Mouse (Mus musculus) lung, postnatal 4 days (tissue): ENCODE measurements around the gene Pi16.

ENCODE experiments used
- DNase-seq, 2 experiments: peaks; one replicate each; pipeline ENCODE4 v3.0.0; 2021

The Pi16 gene

DNA sequence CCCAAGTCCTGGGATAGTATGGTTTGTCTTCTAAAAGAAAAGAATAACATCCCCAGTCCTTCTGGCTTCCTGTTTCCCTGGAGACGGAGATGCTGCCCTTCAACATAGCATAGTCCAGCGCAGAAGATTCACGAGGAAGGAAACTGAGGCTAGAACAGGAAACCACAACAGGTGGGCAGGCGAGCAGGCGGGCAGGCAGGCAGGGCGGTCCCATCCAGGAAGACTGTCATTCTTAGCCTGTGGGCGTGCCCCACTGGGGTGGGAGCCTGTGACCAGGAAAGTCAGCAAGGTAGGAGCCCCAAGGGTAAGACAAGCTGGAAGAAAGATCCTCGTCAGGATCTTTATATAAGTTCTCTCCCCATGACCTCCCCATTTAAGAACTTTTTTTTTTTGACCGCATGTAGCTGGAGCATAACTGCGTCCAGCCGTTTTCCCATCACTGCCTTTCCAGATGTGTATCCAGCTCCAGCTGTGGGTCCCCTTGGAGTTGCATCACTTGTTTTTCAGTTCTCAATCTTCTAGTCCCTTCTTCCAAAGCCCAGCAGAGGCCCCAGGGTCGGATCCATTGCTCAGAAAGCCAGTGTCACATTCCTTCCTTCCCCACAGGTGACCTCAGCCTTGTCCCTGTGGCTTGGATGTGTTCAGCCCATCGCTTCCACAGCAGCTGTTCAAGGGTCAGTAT, 13.0 kb upstream of the Pi16 start:
- peak; percentile 23 to 50 for DNase-seq

- peak; percentile 48 to 67 for DNase-seq
Measured at GRCm38 (mm10) chr17:29305058-29305806, 12.2 kb upstream of the Pi16 start.

DNA sequence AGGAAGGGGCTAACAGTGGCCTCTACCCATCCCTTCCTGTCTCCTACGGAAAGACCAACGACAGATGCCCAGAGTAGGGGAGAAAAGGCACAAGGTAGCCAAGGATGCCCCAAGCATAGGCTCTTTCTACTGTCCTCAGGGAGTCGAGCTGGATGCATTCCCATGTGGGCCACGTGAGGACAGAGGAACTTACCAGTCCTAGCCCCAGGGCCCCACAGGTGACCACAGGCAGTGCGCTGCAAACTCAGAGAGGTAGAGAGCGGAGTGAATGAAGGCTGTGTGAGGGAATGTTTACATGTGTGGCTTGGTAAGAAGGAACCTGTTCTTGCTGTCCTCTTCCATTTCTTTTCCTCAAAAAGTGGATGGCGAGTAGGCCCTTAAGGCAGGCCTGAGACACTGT, 11.6 kb upstream of the Pi16 start:
- DNase-seq = no peak

- DNase-seq = no peak
Measured at GRCm38 (mm10) chr17:29310056-29310623, 7.3 kb upstream of the Pi16 start.

GRCm38 (mm10) chr17:29311602-29312001, 5.9 kb upstream of the Pi16 start:
- no peak for DNase-seq

DNA sequence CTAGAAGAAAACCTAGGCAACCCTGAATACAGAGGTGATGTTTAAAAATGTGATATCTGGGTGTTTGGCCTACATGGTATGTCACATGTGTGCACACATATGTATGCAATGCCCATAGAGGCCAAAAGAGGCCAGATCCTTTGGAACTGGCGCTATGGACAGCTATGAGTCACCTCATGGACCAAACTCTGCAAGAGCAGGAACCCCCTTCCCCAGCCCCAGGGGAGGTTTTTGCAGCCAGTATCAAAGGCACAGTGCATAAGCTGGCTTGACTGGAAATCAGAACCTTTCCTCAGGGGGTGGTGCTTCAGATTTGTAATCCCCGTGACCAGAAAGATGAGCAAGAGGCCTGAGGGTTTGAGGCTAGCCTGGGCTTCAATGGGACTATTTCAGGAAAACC, 5.4 kb upstream of the Pi16 start:
- no peak for DNase-seq

DNA sequence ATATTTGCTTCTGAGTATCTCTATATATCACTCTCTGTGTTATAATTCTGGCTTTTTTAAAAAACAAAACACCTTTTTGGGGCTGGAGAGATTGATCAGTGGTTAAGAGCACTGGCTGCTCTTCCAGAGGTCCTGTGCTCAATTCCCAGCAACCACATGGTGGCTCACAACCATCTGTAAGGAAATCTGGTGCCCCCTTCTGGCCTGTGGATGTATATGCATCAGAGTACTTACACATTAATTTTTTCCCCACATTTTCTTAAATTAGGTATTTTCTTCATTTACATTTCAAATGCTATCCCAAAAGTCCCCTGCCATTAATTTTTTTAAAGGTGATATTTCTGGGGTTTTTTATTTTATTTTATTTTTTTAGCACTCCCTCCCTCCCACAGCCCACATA, 4.2 kb upstream of the Pi16 start:
- DNase-seq = no peak

DNA sequence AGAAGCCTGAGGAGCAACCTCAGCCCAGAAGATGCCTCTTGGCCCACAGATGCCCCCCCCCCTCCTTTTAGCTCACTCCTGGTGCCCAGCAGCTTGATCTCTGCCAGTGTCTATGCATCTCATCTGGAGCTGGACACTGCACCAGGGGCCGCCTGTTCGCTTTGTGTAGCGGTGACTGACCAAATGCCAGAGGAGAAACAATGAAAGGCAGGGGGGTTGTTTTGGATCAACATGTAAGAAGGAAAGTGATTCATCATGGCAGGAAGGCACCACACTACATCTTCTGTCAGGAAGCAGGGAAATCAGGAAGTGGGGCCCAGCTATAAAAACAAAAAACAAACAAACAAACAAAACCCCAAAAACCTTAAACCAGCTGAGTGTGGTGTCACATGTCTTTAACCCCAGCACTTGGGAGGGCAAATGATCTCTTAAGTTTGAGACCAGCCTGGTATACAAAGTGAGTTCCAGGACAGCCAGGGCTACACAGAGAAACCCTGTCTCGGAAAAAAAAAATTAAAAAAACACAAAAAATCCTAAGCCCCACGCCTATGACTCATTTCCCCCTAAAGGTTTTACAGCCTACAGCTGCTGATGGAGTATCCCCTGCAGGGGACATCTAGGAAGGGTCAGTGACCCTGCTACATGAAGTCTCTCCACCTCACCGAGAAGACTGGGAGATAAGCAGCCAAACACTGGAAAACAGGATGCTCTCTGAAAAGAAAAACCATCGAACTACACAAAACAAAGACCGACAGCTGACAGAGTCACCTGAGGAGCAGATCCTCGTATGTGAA, 1.6 kb upstream of the Pi16 start:
- no peak for DNase-seq

GRCm38 (mm10) chr17:29316891-29317290, 589 bp upstream of the Pi16 start:
- no peak for DNase-seq

DNA sequence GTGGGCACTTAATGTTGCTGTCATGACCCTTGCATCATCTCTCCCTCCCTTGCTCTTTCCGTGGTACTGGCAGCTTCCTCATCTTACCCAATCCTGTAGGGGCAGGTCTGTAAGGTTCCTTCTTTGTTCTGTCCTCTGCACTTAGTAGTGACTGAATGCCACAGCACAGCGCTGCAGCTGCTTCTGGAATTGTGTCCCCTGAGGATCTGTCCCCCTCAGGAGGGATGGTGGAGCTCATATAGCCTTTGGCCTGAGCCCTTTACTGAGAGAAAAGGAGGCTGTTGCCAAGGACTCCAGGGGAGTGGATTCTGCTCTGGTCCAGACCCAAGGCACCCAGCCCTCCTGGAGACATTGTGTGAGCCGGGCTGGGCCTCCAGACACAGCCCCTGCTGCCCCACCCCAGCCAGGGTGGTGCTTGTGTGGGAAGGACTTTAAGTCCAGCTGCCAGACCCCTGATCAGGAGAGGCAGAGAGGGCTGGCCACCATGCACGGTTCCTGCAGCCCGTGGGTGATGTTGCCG, 1.3 kb downstream of the Pi16 start:
- no peak for DNase-seq

GRCm38 (mm10) chr17:29319476-29319875, 2.0 kb downstream of the Pi16 start:
- no peak for DNase-seq

GRCm38 (mm10) chr17:29319881-29320639, 2.6 kb downstream of the Pi16 start:
- no peak for DNase-seq

DNA sequence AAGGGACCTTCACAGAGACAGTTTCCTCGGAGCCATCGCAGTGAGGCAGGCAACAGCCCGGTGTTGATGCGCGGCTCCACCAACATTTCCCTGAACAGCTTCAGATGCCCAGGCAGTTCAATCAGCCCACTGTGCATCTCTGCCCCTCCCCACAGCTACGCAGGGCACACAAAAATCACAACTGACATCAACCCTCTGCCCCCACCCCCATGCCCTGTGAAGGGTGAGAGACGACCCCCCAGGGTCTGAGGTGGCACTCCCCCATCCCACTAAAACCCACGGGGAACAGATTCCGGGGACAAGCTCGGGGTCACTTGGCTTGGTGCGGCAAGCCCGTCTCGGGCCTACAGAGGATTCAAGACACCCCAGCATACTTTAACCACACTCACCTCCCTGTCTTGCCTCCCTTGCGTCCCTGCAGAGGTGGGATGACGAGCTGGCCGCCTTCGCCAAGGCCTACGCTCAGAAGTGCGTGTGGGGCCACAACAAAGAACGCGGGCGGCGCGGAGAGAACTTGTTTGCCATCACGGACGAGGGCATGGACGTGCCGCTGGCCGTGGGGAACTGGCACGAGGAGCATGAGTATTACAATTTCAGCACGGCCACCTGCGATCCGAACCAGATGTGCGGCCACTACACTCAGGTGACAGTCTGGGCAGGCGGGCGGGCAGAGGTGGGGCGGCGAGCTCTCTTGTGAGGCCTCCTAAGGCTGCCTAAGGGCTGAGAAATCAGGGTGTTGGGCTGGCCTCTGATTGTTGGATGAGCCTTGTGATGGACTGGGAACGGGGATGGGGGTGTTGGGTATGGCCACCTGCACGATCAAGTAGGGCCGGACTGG, 4.5 kb downstream of the Pi16 start:
- DNase-seq = no peak

DNA sequence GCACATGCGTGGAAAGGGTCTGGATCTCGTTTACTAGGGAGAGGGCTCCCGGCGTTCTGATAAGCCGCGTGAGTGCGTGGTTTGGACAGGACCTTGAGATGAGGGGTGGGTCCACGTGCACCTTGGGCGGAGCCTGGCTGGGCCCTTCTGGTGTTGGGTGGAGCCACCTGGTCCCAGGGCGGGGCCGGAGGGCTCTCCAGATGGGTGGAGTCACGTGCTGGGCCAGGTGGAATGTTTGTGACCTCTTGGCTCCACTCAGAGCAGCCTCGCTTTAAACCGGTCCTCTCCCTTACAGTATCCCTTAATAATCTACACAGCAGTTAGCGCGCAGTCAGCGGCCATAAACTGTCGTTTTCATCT, 5.1 kb downstream of the Pi16 start:
- peak; percentile 84 to 91 for DNase-seq

- DNase-seq = no peak
Measured at GRCm38 (mm10) chr17:29323625-29324024, 6.1 kb downstream of the Pi16 start.

- no peak for DNase-seq
Measured at GRCm38 (mm10) chr17:29325831-29326230, 8.4 kb downstream of the Pi16 start.

- DNase-seq = peak; percentile 54 to 72
Measured at GRCm38 (mm10) chr17:29326531-29327529, 9.3 kb downstream of the Pi16 start.

DNA sequence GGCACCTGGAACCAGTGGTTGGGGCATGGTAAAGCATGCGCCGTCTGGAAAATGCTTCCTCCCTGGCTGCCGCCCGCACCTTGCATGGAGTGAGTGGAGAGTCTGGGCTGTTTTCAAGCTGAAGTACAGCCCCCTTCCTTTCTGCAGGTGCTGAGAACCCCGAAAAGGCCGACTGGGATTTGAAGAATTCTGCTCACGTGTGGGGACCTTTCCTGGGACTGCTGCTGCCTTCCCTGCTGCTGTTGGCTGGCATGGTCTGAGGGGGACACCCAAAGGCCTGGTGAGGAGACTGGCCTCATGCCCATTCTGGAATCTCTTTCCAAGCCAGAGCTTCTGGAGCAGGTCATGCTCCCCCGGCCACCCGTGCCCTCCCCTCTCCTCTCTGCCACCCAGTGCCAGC, 10.2 kb downstream of the Pi16 start:
- DNase-seq = no peak

DNA sequence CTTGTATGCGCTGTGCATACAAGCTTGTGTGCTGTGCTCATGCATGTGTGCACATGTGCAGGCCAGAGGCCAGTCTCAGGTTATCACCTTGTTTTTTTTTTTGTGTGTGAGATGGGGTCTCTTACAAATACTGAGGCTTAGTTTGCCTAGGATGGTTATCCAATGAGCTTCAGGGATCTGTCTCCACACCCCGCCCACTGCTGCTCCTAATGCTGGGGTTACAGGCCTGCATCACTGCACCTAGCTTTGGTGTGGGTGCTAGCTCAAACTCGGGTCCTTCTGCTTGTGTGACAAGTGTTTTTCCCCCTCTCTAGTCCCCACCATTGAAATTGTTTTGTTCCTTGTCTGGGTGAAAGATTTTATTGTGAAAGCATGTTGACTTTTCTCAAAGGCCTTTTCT, 12.7 kb downstream of the Pi16 start:
- DNase-seq = no peak
